Mouse (Mus musculus) cerebellum, postnatal 14 days (tissue): ENCODE measurements around the gene Psmc3.
A peak's percentile ranks its signal among the peaks of the same experiment; 100 is the strongest.

ENCODE experiments used
- DNase-seq, 2 experiments: peaks; one replicate each; pipeline ENCODE4 v3.0.0; 2021; ENCODE audit warnings: mixed read lengths in 2 of 2

Gene Psmc3

GRCm38 (mm10) chr2:91058435-91058834 is 4.6 kb downstream of the Psmc3 start:
- no peak for DNase-seq

- no peak for DNase-seq
These were observed 5.6 kb downstream of the Psmc3 start for GRCm38 (mm10) chr2:91059376-91059775.

GRCm38 (mm10) chr2:91060544-91061355 is 6.9 kb downstream of the Psmc3 start:
- peak; percentile 34 to 65 for DNase-seq

GRCm38 (mm10) chr2:91061849-91062481 is 8.2 kb downstream of the Psmc3 start:
- DNase-seq, result no peak

GRCm38 (mm10) chr2:91062779-91063606 is 9.2 kb downstream of the Psmc3 start:
- no peak for DNase-seq

GRCm38 (mm10) chr2:91064211-91064610 is 10.4 kb downstream of the Psmc3 start:
- DNase-seq, result no peak

GRCm38 (mm10) chr2:91065544-91065943 is 11.7 kb downstream of the Psmc3 start:
- peak; percentile 58 to 74 for DNase-seq

GRCm38 (mm10) chr2:91066455-91066854 is 12.6 kb downstream of the Psmc3 start:
- peak; percentile 54 to 63 for DNase-seq

GRCm38 (mm10) chr2:91068162-91068871 is 14.5 kb downstream of the Psmc3 start:
- DNase-seq, result no peak

- peak; percentile 29 to 38 for DNase-seq
These were observed 15.0 kb downstream of the Psmc3 start for GRCm38 (mm10) chr2:91068872-91069165.

GRCm38 (mm10) chr2:91069306-91070000 is 15.6 kb downstream of the Psmc3 start:
- DNase-seq, result peak; percentile 34 to 43

GRCm38 (mm10) chr2:91070076-91070800 is 16.4 kb downstream of the Psmc3 start, which contains the start of gene Slc39a13:
Gene Slc39a13 (minus strand): TSS chr2:91070417.
- DNase-seq, result peak; percentile 96

GRCm38 (mm10) chr2:91071059-91071458 is 17.2 kb downstream of the Psmc3 start:
- peak in 1 of 2 experiments; percentile 25 for DNase-seq

GRCm38 (mm10) chr2:91072092-91072491 is 18.3 kb downstream of the Psmc3 start:
- DNase-seq, result no peak

GRCm38 (mm10) chr2:91077957-91078313 is 24.1 kb downstream of the Psmc3 start:
- no peak for DNase-seq

- DNase-seq, result no peak
These were observed 24.7 kb downstream of the Psmc3 start for GRCm38 (mm10) chr2:91078314-91079025.

GRCm38 (mm10) chr2:91079026-91079384 is 25.2 kb downstream of the Psmc3 start:
- DNase-seq, result no peak

GRCm38 (mm10) chr2:91080784-91081513 is 27.1 kb downstream of the Psmc3 start:
- no peak for DNase-seq

GRCm38 (mm10) chr2:91081775-91082695 is 28.2 kb downstream of the Psmc3 start, which contains the start of gene Spi1:
Gene Spi1 (plus strand): TSS chr2:91082390.
- no peak for DNase-seq
